Mouse (Mus musculus): ENCODE results near the gene Gp9.
"Not testable (repeated sequence)": the region's sequence is repeated elsewhere in the genome, so short reads cannot be mapped to it uniquely, and the experiment has no call there.

Gene Gp9

DNA sequence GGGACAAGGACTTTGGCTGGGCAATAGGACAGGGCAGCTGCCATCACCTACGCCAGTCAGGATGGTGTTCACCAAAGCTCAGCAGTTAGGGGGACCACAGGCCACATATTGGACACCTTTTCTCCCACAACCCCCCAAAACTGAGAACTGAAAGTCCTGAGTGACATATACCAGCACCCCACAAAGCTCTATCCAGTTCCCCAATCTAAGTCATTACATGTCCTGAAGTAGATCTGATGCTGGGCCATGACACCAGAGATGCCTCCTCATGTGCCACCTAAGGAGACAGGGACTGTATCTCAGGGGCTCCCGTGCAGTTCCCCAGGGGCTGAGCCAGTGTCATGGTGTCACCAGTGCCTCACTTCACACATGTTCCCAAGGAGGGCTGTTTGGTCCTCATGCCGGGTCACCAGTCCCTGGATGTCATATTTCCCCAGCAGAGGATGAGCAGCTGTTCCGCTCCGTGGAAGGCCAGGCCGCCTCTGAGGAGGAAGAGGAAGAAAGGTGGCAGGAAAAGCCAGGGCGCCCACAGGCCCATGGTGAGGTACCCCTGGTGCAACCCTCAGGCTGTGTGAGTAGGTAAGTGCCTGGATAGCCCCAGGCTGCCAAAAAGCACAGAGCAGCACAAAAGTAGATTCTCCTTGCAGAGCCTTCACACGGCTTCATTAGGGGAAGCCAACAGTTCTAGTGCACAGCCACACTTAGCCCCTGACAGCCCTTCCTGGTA is 27.5 kb upstream of the Gp9 start:
- DNase-seq (ENCODE audit: low spot score in 2 of 2), result no peak

DNA sequence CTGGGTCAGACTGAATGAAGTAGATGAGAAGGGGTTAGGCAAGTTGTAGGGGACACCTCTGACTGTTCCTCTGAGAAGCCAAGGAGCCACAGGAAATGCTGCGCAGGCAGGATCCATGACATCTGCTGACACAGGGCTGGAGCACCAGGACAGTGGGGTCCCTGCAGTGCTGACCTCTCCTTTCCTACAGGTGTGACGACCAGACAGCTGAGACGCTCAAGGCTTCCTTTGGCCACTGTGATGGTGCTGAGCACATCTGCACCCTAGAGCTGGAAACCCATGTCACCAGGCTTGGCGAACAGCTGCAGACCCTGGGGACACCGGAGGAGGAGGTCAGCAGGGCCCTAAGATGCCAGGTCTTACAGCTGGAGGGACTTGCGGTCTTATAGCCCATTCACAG is 26.3 kb upstream of the Gp9 start:
- DNase-seq (ENCODE audit: low spot score in 2 of 2), result no peak

- no peak for DNase-seq (ENCODE audit: low spot score in 2 of 2)
Observed at GRCm38 (mm10) chr6:87755196-87755595, 22.7 kb upstream of the Gp9 start.

- DNase-seq (ENCODE audit: low spot score in 2 of 2), result no peak
Observed at GRCm38 (mm10) chr6:87756896-87757295, 21.0 kb upstream of the Gp9 start.

GRCm38 (mm10) chr6:87759404-87759803 is 18.5 kb upstream of the Gp9 start:
- no peak for DNase-seq (ENCODE audit: low spot score in 2 of 2)

DNA sequence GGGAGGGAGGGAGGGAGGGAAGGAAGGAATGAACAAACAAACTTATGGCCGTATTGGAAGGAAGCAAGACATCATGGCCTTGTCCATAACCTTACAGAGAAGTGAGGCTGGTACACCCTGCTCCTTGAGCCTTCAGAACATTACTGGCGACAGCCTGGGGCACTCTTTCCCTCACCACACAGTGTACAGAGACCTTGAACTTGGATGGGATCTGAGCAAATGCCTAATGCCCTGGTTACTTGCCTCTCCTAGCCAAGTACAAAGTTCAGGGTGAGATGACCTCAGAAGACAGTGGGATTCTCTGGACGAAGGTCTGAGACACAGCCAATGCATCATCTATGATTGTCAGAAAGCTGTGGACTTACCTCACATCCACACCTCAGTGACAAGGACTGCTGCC is 18.0 kb upstream of the Gp9 start:
- DNase-seq (ENCODE audit: low spot score in 2 of 2), result no peak

GRCm38 (mm10) chr6:87762161-87762560 is 15.7 kb upstream of the Gp9 start:
- no peak for DNase-seq (ENCODE audit: low spot score in 2 of 2)

- no peak for DNase-seq (ENCODE audit: low spot score in 2 of 2)
Observed at GRCm38 (mm10) chr6:87763376-87764280, 14.2 kb upstream of the Gp9 start.

GRCm38 (mm10) chr6:87764296-87764695 is 13.6 kb upstream of the Gp9 start:
- not testable (repeated sequence) for DNase-seq (ENCODE audit: low spot score in 2 of 2)

GRCm38 (mm10) chr6:87770626-87771025 is 7.2 kb upstream of the Gp9 start:
- no peak for DNase-seq (ENCODE audit: low spot score in 2 of 2)

GRCm38 (mm10) chr6:87774466-87774865 is 3.4 kb upstream of the Gp9 start:
- DNase-seq (ENCODE audit: low spot score in 2 of 2), result no peak

DNA sequence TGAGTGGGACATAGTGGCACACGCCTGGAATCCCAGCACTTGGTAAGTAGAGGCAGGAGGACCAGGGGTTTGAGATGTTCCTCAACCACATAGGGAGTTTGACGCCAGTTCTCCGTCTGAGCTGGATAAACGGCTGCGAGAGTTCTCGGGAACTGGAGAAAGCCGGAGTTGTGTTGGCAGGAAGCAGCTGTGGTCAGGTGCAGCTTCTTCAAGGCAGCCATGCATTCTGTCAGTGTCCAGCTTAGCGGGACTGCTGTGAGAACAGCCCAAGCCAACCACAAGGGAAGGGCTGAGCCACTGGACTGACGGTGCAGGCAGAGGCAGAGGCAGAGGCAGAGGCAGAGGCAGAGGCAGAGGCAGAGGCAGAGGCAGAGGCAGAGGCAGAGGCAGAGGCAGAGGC is 3.0 kb upstream of the Gp9 start:
- DNase-seq (ENCODE audit: low spot score in 2 of 2), result no peak

GRCm38 (mm10) chr6:87775588-87776245 is 2.2 kb upstream of the Gp9 start:
- DNase-seq (ENCODE audit: low spot score in 2 of 2), result no peak

DNA sequence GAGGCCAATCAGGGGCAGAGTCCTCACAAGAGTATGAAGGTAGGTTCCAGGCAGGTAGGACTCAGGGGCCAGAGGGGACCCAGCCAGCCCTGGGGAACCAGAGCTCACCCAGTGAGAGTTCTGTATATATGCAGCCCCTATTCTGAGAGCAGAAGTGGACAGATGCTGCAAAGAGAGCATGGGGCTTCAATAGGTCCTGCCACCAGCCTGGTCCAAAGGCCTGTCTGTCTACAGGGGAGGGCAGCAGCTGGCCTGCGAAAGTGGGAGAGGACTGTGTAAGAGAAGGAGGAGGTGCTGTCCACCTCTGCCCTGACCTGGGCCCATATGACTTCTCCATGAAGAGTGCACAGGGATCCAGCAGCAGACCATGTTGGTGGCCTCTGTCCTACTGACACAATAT is 1.2 kb upstream of the Gp9 start:
- no peak for DNase-seq (ENCODE audit: low spot score in 2 of 2)

GRCm38 (mm10) chr6:87778294-87779173 is 662 bp downstream of the Gp9 start:
- no peak for DNase-seq (ENCODE audit: low spot score in 2 of 2)

DNA sequence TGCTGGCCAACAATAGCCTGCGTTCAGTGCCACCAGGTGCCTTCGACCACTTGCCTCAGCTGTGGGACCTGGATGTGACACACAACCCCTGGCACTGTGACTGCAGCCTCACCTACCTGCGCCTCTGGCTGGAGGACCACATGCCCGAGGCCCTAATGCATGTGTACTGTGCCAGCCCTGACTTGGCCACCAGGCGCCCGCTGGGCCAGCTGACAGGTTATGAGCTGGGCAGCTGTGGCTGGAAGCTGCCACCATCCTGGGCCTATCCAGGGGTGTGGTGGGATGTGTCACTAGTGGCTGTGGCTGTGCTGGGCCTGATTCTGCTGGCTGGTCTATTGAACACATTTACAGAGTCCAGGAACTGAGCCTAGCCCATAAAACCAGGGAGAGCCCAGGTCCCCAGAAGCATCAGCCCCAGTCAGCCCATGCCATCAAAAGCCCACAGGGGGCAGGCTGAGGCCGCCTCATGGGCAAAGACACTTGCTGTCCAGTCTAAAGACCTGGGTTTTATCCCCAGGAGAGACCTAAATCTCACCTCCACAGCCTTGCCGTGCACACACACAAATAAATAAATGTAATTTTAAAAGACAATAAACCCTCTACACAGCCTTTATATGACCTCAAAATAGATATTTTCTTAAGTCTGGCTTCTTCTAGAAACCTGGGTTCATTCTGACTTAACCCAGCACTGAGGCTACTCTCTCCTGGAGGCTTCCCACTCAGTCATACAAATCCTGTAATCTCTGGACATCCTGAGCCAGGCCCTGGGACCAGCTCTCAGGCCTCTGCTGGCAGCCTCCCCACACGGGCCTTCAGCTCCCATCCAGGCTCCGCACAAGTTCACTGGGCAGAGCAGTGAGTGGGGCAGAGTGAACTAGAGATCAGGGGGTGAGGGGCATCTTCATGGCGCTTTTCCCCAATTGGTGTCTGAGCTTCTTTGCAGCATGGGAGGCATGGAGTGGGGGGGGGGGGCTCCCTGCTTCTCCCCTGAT is 1.6 kb downstream of the Gp9 start:
- no peak for DNase-seq (ENCODE audit: low spot score in 2 of 2)

DNA sequence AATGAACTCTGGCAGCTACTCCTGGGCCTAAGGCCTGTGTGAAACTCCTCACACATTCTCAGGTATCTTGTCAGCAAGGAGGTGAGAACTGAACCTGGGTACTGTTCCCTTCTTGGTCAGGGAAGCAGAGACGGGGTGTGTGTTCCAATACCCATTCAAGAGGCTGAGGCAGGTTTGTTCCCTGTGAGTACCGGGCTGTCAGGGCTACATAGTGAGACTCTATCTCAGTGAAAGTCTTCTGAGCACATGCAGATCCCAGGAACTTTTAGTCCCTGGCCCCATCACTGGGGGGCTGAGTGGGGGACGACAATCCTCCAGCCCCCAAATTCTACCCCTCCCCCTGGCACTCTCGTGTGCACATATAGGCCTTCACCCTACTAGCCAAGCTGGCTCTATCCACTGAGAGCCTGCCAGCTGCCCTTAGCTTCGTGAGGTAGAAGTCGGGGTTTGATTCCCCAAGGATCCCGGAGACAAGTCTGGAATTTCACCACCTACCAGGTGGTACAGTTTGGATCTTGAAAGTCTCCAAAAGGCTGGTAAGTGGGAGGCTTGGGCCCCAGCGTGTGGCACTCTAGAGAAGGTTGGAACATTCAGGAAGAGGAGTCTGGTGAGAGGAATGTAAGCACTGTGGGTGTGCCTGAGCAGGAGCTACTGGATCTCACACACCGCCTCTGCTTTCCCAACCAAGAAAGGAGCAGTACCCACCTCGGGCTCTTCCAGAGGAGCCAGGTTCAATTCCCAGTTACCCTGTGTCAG is 2.9 kb downstream of the Gp9 start:
- DNase-seq (ENCODE audit: low spot score in 2 of 2), result no peak

DNA sequence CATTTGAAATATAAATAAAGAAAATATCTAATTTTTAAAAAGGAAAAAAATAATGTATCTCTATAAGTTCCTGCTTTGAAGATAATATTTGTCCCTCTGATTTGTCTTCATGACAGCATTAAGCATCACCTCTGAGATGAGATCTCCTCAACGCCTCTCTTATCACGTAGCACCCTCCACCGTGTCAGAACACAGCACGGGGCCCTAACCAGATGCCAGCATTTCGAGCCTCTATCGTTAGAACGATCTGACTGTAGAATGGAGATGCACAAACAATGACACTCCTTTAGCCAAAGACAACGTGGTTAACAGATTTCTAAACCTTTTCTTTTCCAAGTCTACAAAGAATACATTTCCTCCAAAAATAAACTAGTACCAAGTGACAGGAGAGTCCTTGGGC is 6.2 kb downstream of the Gp9 start:
- no peak for DNase-seq (ENCODE audit: low spot score in 2 of 2)

DNA sequence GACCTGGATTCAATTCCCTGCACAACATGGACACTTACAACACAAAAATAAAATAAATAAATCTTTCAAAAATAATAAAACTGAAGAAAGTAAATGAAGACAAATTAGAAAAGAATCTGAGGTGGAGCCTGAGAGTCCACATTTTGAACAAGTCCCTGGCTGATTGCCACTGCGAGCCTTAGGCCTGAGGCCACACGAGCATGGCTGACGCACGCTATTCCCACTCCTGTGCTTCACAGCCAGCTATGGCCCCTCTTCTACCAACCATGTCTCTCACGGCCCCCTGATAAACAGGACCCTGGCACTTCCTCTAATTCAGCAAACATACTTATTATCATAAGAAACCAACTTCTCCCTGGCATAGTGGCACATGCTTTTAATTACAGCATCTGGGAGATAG is 8.7 kb downstream of the Gp9 start:
- no peak for DNase-seq (ENCODE audit: low spot score in 2 of 2)
